Mouse (Mus musculus) layer of hippocampus, adult 9-11 months (tissue): ENCODE measurements around the gene Gabbr2.

Experiments used
- DNase-seq: peaks from one replicate; pipeline ENCODE4 v3.0.0; 2022

Gene Gabbr2

GRCm38 (mm10) chr4:46991016-46991958 lies at the start of gene Gabbr2:
TSS of gene Gabbr2 (minus strand) at chr4:46991873.
- DNase-seq = peak; percentile 69

GRCm38 (mm10) chr4:47039586-47039985 lies 47.9 kb upstream of the Gabbr2 start:
- no peak for DNase-seq

GRCm38 (mm10) chr4:47037321-47037657 lies 45.6 kb upstream of the Gabbr2 start:
- peak; percentile 64 for DNase-seq

- DNase-seq = no peak
These were observed 45.0 kb upstream of the Gabbr2 start for GRCm38 (mm10) chr4:47036486-47037320.

GRCm38 (mm10) chr4:47035536-47035935 lies 43.9 kb upstream of the Gabbr2 start:
- DNase-seq = no peak

- DNase-seq = no peak
These were observed 40.5 kb upstream of the Gabbr2 start for GRCm38 (mm10) chr4:47032171-47032570.

GRCm38 (mm10) chr4:47028791-47029190 lies 37.1 kb upstream of the Gabbr2 start:
- DNase-seq = no peak

GRCm38 (mm10) chr4:47023949-47024348 lies 32.3 kb upstream of the Gabbr2 start:
- DNase-seq = no peak

GRCm38 (mm10) chr4:47022804-47023603 lies 31.3 kb upstream of the Gabbr2 start:
- DNase-seq = no peak

GRCm38 (mm10) chr4:47020563-47020962 lies 28.9 kb upstream of the Gabbr2 start:
- DNase-seq = peak; percentile 35

- no peak for DNase-seq
These were observed 23.5 kb upstream of the Gabbr2 start for GRCm38 (mm10) chr4:47015156-47015555.

- no peak for DNase-seq
These were observed 20.8 kb upstream of the Gabbr2 start for GRCm38 (mm10) chr4:47012476-47012875.

- peak; percentile 90 for DNase-seq
These were observed 18.9 kb upstream of the Gabbr2 start for GRCm38 (mm10) chr4:47010400-47011231.

- DNase-seq = no peak
These were observed 9.1 kb upstream of the Gabbr2 start for GRCm38 (mm10) chr4:47000626-47001395.

GRCm38 (mm10) chr4:46997969-46998368 lies 6.3 kb upstream of the Gabbr2 start:
- no peak for DNase-seq

GRCm38 (mm10) chr4:46992827-46993473 lies 1.3 kb upstream of the Gabbr2 start:
- DNase-seq = no peak

GRCm38 (mm10) chr4:46991959-46992316 lies 265 bp upstream of the Gabbr2 start:
- no peak for DNase-seq

GRCm38 (mm10) chr4:46990281-46991015 lies 1.2 kb downstream of the Gabbr2 start:
- no peak for DNase-seq

- DNase-seq = peak; percentile 67
These were observed 1.8 kb downstream of the Gabbr2 start for GRCm38 (mm10) chr4:46989842-46990241.

GRCm38 (mm10) chr4:46988824-46989223 lies 2.8 kb downstream of the Gabbr2 start:
- no peak for DNase-seq
